Comparison of ENCODE assay signal across 14 mouse cellular contexts in the genomic region with DNA sequence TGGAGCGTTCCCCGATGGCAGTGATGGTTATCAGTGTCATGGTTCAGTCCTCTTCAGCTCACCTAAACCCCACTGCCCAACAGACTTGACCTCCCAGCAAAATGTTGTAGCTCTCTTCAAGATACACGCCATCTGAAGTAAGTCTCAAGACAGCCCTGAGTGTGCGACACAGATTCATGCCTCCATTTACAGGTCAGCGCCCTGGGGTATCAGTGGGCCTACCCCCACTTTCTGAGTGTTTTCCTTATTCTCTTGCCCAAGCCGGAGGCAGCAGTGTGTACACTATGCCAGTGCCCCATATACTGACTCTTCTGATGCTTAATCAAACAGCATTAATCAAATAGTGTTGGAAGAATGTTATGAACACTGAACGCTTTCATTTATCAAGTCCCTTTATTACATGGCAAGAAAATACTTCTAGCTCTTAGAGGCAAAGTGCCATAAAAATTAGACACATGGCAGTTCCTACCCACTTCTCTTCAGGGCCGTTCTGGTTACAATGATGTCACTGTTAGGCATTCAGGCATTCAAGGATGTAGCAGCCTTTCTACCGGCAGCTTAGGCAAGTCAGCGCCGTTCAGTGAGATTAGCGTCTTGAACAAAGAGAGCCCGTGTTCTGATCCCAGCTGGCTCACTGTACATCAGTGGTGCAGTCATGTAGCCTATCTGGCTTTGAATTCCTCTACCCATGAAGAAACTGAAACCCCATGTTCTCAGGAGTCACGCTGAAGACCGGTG.
DNase-seq lines count a peak whose midpoint lies in the region; ATAC-seq and TF ChIP-seq lines count a peak whose summit lies in the region.
"Had no signal": no experiment of that assay in that cellular context is flagged by ENCODE, and none has a peak within 500 bp of the region (broad histone marks: within the 10 kb centered on the region; RNA-seq: fewer than 3 reads in every experiment).

No protein-coding gene starts in this region.

- H3K27ac ChIP-seq in lung, embryonic 14.5 days (ENCODE audit: low read depth), result peak overlapping the region; percentile 25; the same call in 1 of the 2 replicates
- no peak overlapping the region for H3K27ac ChIP-seq in forebrain, embryonic 12.5 days
- H3K27ac ChIP-seq in midbrain, embryonic 14.5 days (replicated peaks; ENCODE audit: low read depth, low read length), result no peak overlapping the region
- no peak overlapping the region for H3K27ac ChIP-seq in kidney, embryonic 15.5 days
- H3K27ac ChIP-seq: limb, embryonic 12.5 days had no signal

- WGBS in lung, embryonic 14.5 days, result 48% methylated on average over 15 of the region's 15 CpGs
- WGBS in forebrain, embryonic 12.5 days, result 57% methylated on average over 15 of the region's 15 CpGs
- WGBS in midbrain, embryonic 14.5 days, result 53% methylated on average over 15 of the region's 15 CpGs
- 76% methylated on average over 15 of the region's 15 CpGs for WGBS in kidney, embryonic 15.5 days

- TF ChIP-seq CTCF in lung, embryonic 14.5 days (IDR thresholded peaks at IDR 0.05; ENCODE audit: low read depth), result no peak

- peak; percentile 61 for DNase-seq in lung, embryonic 14.5 days
- no peak for DNase-seq in lung, adult 18-20 months
- DNase-seq in ZHBTc4 (ENCODE audit: low read depth, low spot score), result peak; percentile 72
- peak; percentile 68 for DNase-seq in midbrain, embryonic 14.5 days
- DNase-seq in gastrocnemius, postnatal 10 days, result no peak
- DNase-seq in embryo, embryonic 10 days (ENCODE audit: low spot score), result no peak
- DNase-seq: cerebellum, adult 8-10 months; kidney, postnatal 4 days; lung, postnatal 14 days; thymus, postnatal 14 days had no signal

- H3K4me2 ChIP-seq in lung, embryonic 14.5 days, result no peak overlapping the region
- no peak overlapping the region for H3K4me2 ChIP-seq in forebrain, embryonic 12.5 days
- H3K4me2 ChIP-seq in midbrain, embryonic 14.5 days (ENCODE audit: low read length), result no peak overlapping the region
- H3K4me2 ChIP-seq in kidney, embryonic 15.5 days, result no peak overlapping the region
- H3K4me2 ChIP-seq: limb, embryonic 12.5 days; neural tube, embryonic 13.5 days had no signal

- no peaks in the 10 kb centered on the region for H3K36me3 ChIP-seq in lung, embryonic 14.5 days (ENCODE audit: insufficient read depth)
- H3K36me3 ChIP-seq in forebrain, embryonic 12.5 days (replicated peaks), result no peaks in the 10 kb centered on the region
- H3K36me3 ChIP-seq in midbrain, embryonic 14.5 days (ENCODE audit: control insufficient read depth, insufficient read depth, low read length), result no peaks in the 10 kb centered on the region
- H3K36me3 ChIP-seq in kidney, embryonic 15.5 days, result no peaks in the 10 kb centered on the region
- H3K36me3 ChIP-seq: limb, embryonic 12.5 days; neural tube, embryonic 13.5 days had no signal

- ATAC-seq in lung, embryonic 14.5 days (ENCODE audit: insufficient read depth), result peak; percentile 57; the same call in 1 of the 2 replicates
- ATAC-seq in forebrain, embryonic 12.5 days (ENCODE audit: low FRiP score), result peak; percentile 49
- ATAC-seq in midbrain, embryonic 14.5 days (ENCODE audit: low FRiP score, low TSS enrichment), result no peak
- no peak for ATAC-seq in kidney, embryonic 15.5 days (replicated peaks; ENCODE audit: low FRiP score)

- H3K9me3 ChIP-seq in lung, embryonic 14.5 days (ENCODE audit: low read depth, low read length), result no peaks in the 10 kb centered on the region
- H3K9me3 ChIP-seq in forebrain, embryonic 12.5 days, result no peaks in the 10 kb centered on the region
- H3K9me3 ChIP-seq in midbrain, embryonic 14.5 days (ENCODE audit: control insufficient read depth, low read length), result no peaks in the 10 kb centered on the region
- H3K9me3 ChIP-seq in kidney, embryonic 15.5 days (replicated peaks), result no peaks in the 10 kb centered on the region
- H3K9me3 ChIP-seq: limb, embryonic 12.5 days; neural tube, embryonic 13.5 days had no signal

- 0 out of 2 replicates have a peak, but pooled peaks cover 2% of the 10 kb centered on the region for H3K4me1 ChIP-seq in lung, embryonic 14.5 days (ENCODE audit: insufficient read depth)
- H3K4me1 ChIP-seq in forebrain, embryonic 12.5 days, result peaks cover 56% of the 10 kb centered on the region
- peaks cover 27% of the 10 kb centered on the region for H3K4me1 ChIP-seq in midbrain, embryonic 14.5 days (ENCODE audit: control insufficient read depth, insufficient read depth, low read length)
- H3K4me1 ChIP-seq in kidney, embryonic 15.5 days, result peaks cover 12% of the 10 kb centered on the region

- H3K9ac ChIP-seq in lung, embryonic 14.5 days, result no peak overlapping the region
- H3K9ac ChIP-seq in forebrain, embryonic 12.5 days, result no peak overlapping the region
- no peak overlapping the region for H3K9ac ChIP-seq in midbrain, embryonic 14.5 days (replicated peaks; ENCODE audit: low read length)
- no peak overlapping the region for H3K9ac ChIP-seq in kidney, embryonic 15.5 days
- H3K9ac ChIP-seq: limb, embryonic 12.5 days; neural tube, embryonic 13.5 days had no signal

- H3K27me3 ChIP-seq in lung, embryonic 14.5 days (ENCODE audit: insufficient read depth, low read length), result no peaks in the 10 kb centered on the region
- H3K27me3 ChIP-seq in forebrain, embryonic 12.5 days, result no peaks in the 10 kb centered on the region
- H3K27me3 ChIP-seq in midbrain, embryonic 14.5 days (ENCODE audit: control insufficient read depth, insufficient read depth, low read length), result no peaks in the 10 kb centered on the region
- H3K27me3 ChIP-seq in kidney, embryonic 15.5 days, result no peaks in the 10 kb centered on the region
- H3K27me3 ChIP-seq: limb, embryonic 12.5 days; neural tube, embryonic 13.5 days had no signal

- no peak overlapping the region for H3K4me3 ChIP-seq in lung, embryonic 14.5 days (ENCODE audit: low read depth, low read length)
- H3K4me3 ChIP-seq in forebrain, embryonic 12.5 days (replicated peaks), result no peak overlapping the region
- H3K4me3 ChIP-seq in midbrain, embryonic 14.5 days (replicated peaks; ENCODE audit: low read depth, low read length), result no peak overlapping the region
- H3K4me3 ChIP-seq in kidney, embryonic 15.5 days (replicated peaks), result no peak overlapping the region
- H3K4me3 ChIP-seq: limb, embryonic 12.5 days; neural tube, embryonic 13.5 days had no signal

Comparison
In these comparisons a context has a peak if more than half of its experiments do, and no peak if none do; other contexts are left out.
1. DNase-seq: peak in lung, embryonic 14.5 days (single experiment), ZHBTc4 (single experiment) and midbrain, embryonic 14.5 days (single experiment); none in lung, adult 18-20 months (0 of 2), gastrocnemius, postnatal 10 days (single experiment) and embryo, embryonic 10 days (single experiment).
2. ATAC-seq: peak in lung, embryonic 14.5 days (single experiment) and forebrain, embryonic 12.5 days (single experiment); none in midbrain, embryonic 14.5 days (single experiment) and kidney, embryonic 15.5 days (single experiment).